16 mouse cellular contexts compared by ENCODE assay signal in the genomic region with DNA sequence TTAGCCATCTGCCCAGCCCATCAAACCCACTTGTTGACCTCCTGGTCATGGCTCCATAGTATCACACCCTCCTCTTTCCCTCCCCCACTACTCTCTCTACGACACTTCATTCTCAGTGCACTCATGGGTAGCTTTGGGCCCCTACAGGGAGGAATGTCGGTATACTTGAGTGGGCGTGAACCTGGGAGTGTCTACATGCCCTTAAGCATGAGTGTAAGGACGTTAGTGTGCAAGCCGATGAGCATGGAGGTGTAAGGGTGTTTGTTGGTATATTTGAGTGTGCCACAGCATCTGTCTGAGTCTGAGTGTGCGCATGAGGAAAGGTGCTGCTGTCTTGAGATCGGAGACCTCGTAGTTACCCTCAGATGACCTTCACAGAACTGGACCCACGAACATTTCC. TPM values are rescaled to one million over a fixed set of nuclear protein-coding genes. Genes with fewer than 3 reads are reported as not detected.
DNase-seq lines count a peak whose midpoint lies in the region; ATAC-seq and TF ChIP-seq lines count a peak whose summit lies in the region.
"Had no signal": no experiment of that assay in that cellular context is flagged by ENCODE, and none has a peak within 500 bp of the region (broad histone marks: within the 10 kb centered on the region; RNA-seq: fewer than 3 reads in every experiment).

No protein-coding gene starts in this region.

- TF ChIP-seq CTCF in liver, postnatal 0 days (IDR thresholded peaks at IDR 0.05; ENCODE audit: low read depth), result no peak

- H3K27ac ChIP-seq in kidney, embryonic 16.5 days (ENCODE audit: low read length), result no peak overlapping the region
- peak overlapping the region; percentile 82 for H3K27ac ChIP-seq in liver, postnatal 0 days (ENCODE audit: low read depth)
- H3K27ac ChIP-seq: hindbrain, embryonic 14.5 days; midbrain, embryonic 15.5 days had no signal

- no peak for DNase-seq in kidney, adult 18-20 months
- DNase-seq in R1 (ENCODE audit: low read depth, low spot score), result peak; percentile 83
- DNase-seq in liver, postnatal 0 days, result no peak
- DNase-seq in thymus, postnatal 0 days (ENCODE audit: low spot score), result no peak
- no peak for DNase-seq in layer of hippocampus, postnatal 14 days (ENCODE audit: low spot score in 2 of 2)
- DNase-seq: cerebellum, adult 11 months; kidney, adult 8-10 months; lung, postnatal 4 days had no signal

- no peaks in the 10 kb centered on the region for H3K9me3 ChIP-seq in kidney, embryonic 16.5 days (ENCODE audit: low read length)
- H3K9me3 ChIP-seq in liver, postnatal 0 days (ENCODE audit: low read length), result no peaks in the 10 kb centered on the region
- H3K9me3 ChIP-seq: midbrain, embryonic 15.5 days had no signal

- H3K27me3 ChIP-seq in kidney, embryonic 16.5 days (ENCODE audit: insufficient read depth, low read length), result no peaks in the 10 kb centered on the region
- H3K27me3 ChIP-seq in liver, postnatal 0 days (ENCODE audit: insufficient read depth, low read length), result no peaks in the 10 kb centered on the region
- H3K27me3 ChIP-seq: midbrain, embryonic 15.5 days had no signal

- TF ChIP-seq EP300 in liver, postnatal 0 days (IDR thresholded peaks at IDR 0.05; ENCODE audit: low read depth), result no peak

- peaks cover 13% of the 10 kb centered on the region; the same call in 1 of the 2 replicates for H3K4me1 ChIP-seq in kidney, embryonic 16.5 days (ENCODE audit: insufficient read depth, low read length)
- peaks cover 44% of the 10 kb centered on the region for H3K4me1 ChIP-seq in liver, postnatal 0 days (ENCODE audit: insufficient read depth)
- H3K4me1 ChIP-seq: midbrain, embryonic 15.5 days had no signal

- H3K9ac ChIP-seq in kidney, embryonic 16.5 days (replicated peaks; ENCODE audit: low read length), result no peak overlapping the region
- no peak overlapping the region for H3K9ac ChIP-seq in liver, postnatal 0 days (replicated peaks)
- H3K9ac ChIP-seq: hindbrain, embryonic 14.5 days; midbrain, embryonic 15.5 days had no signal

- peak; percentile 52 for ATAC-seq in kidney, embryonic 16.5 days (ENCODE audit: low FRiP score, low TSS enrichment)
- peak; percentile 67 for ATAC-seq in erythroid progenitor cell, adult 5-6 weeks (replicated peaks; ENCODE audit: low FRiP score, poor library complexity, severe bottlenecking)
- ATAC-seq in liver, postnatal 0 days, result peak; percentile 68
- ATAC-seq: forebrain, embryonic 14.5 days; midbrain, embryonic 15.5 days had no signal

- no peaks in the 10 kb centered on the region for H3K36me3 ChIP-seq in kidney, embryonic 16.5 days (ENCODE audit: insufficient read depth, low read length)
- H3K36me3 ChIP-seq in liver, postnatal 0 days (replicated peaks; ENCODE audit: insufficient read depth, low read length), result no peaks in the 10 kb centered on the region
- H3K36me3 ChIP-seq: midbrain, embryonic 15.5 days had no signal

- H3K4me2 ChIP-seq in kidney, embryonic 16.5 days (replicated peaks; ENCODE audit: low read depth, low read length), result no peak overlapping the region
- H3K4me2 ChIP-seq in liver, postnatal 0 days (ENCODE audit: low read depth, low read length), result peak overlapping the region; percentile 62
- H3K4me2 ChIP-seq: hindbrain, embryonic 14.5 days; midbrain, embryonic 15.5 days had no signal

- H3K4me3 ChIP-seq in kidney, embryonic 16.5 days (ENCODE audit: low read length), result no peak overlapping the region
- H3K4me3 ChIP-seq in liver, postnatal 0 days (ENCODE audit: low read depth, low read length), result no peak overlapping the region
- H3K4me3 ChIP-seq: midbrain, embryonic 15.5 days had no signal

- WGBS in kidney, embryonic 16.5 days, result 57% methylated on average over 9 of the region's 9 CpGs
- 54% methylated on average over 9 of the region's 9 CpGs for WGBS in liver, postnatal 0 days (ENCODE audit: insufficient replicate concordance)

RNA-seq across cellular contexts. Expression of a gene that starts 11.0 kb away (rescaled TPM):
- 55.3 and 56.8 TPM in 2 replicates for polyA plus RNA-seq in kidney, embryonic 16.5 days (2015; fragmentation: Nextera tagmentation; extraction: Ambion mirVana)
- not detected in 2 replicates for total RNA-seq in erythroid progenitor cell, adult 5-6 weeks (2015; ENCODE audit: low replicate concordance)
- total RNA-seq in erythroid progenitor cell, adult 5-6 weeks (2017; ENCODE audit: low replicate concordance), result 0.26 TPM in 1 of 2 replicates, not detected in the other
- polyA plus RNA-seq in liver, postnatal 0 days (2015; fragmentation: Nextera tagmentation; extraction: Ambion mirVana), result 7.3 and 10.7 TPM in 2 replicates
- 5.6 and 9.1 TPM in 2 replicates for polyA plus RNA-seq in thymus, postnatal 0 days (2015; fragmentation: Nextera tagmentation; extraction: Ambion mirVana)
- total RNA-seq in layer of hippocampus, postnatal 14 days (2021), result under 1 TPM in 1 of 2 experiments, not detected in 1; 0.18 TPM
- total RNA-seq: left cerebral cortex, postnatal 10 days had no signal
- polyA plus RNA-seq: cortical plate, adult 2 months; forebrain, embryonic 14.5 days had no signal

RNA-seq across cellular contexts. Expression of a gene that starts 37.3 kb away (rescaled TPM):
- polyA plus RNA-seq in kidney, embryonic 16.5 days (2015; fragmentation: Nextera tagmentation; extraction: Ambion mirVana), result 34.7 and 37.8 TPM in 2 replicates
- 3.4 and 4.7 TPM in 2 replicates for total RNA-seq in erythroid progenitor cell, adult 5-6 weeks (2015; ENCODE audit: low replicate concordance)
- total RNA-seq in erythroid progenitor cell, adult 5-6 weeks (2017; ENCODE audit: low replicate concordance), result 1.8 and 3.5 TPM in 2 replicates
- 4.3 and 4.7 TPM in 2 replicates for polyA plus RNA-seq in liver, postnatal 0 days (2015; fragmentation: Nextera tagmentation; extraction: Ambion mirVana)
- 12.1 and 15.8 TPM in 2 replicates for polyA plus RNA-seq in thymus, postnatal 0 days (2015; fragmentation: Nextera tagmentation; extraction: Ambion mirVana)
- 10 to 100 TPM; 90.4 to 95.1 TPM for total RNA-seq in layer of hippocampus, postnatal 14 days (2021)

RNA-seq across cellular contexts. Expression of a gene that starts 39.0 kb away (rescaled TPM):
- 1.2 and 2.4 TPM in 2 replicates for polyA plus RNA-seq in kidney, embryonic 16.5 days (2015; fragmentation: Nextera tagmentation; extraction: Ambion mirVana)
- not detected in 2 replicates for total RNA-seq in erythroid progenitor cell, adult 5-6 weeks (2015; ENCODE audit: low replicate concordance)
- total RNA-seq in erythroid progenitor cell, adult 5-6 weeks (2017; ENCODE audit: low replicate concordance), result not detected in 2 replicates
- polyA plus RNA-seq in liver, postnatal 0 days (2015; fragmentation: Nextera tagmentation; extraction: Ambion mirVana), result 2.1 and 2.3 TPM in 2 replicates
- polyA plus RNA-seq in thymus, postnatal 0 days (2015; fragmentation: Nextera tagmentation; extraction: Ambion mirVana), result 0.86 and 1.7 TPM in 2 replicates
- total RNA-seq in layer of hippocampus, postnatal 14 days (2021), result not detected
- total RNA-seq: left cerebral cortex, postnatal 10 days had no signal
- polyA plus RNA-seq: C2C12; cortical plate, adult 2 months; forebrain, embryonic 14.5 days; hindbrain, embryonic 14.5 days; midbrain, embryonic 15.5 days had no signal

RNA-seq across cellular contexts. Expression of a gene that starts 48.6 kb away (rescaled TPM):
- 76.1 and 86.1 TPM in 2 replicates for polyA plus RNA-seq in kidney, embryonic 16.5 days (2015; fragmentation: Nextera tagmentation; extraction: Ambion mirVana)
- 108 and 121 TPM in 2 replicates for total RNA-seq in erythroid progenitor cell, adult 5-6 weeks (2015; ENCODE audit: low replicate concordance)
- total RNA-seq in erythroid progenitor cell, adult 5-6 weeks (2017; ENCODE audit: low replicate concordance), result 64.3 and 82.5 TPM in 2 replicates
- polyA plus RNA-seq in liver, postnatal 0 days (2015; fragmentation: Nextera tagmentation; extraction: Ambion mirVana), result 39.4 and 43.9 TPM in 2 replicates
- 50.9 and 56.1 TPM in 2 replicates for polyA plus RNA-seq in thymus, postnatal 0 days (2015; fragmentation: Nextera tagmentation; extraction: Ambion mirVana)
- 10 to 100 TPM; 77.6 to 78.2 TPM for total RNA-seq in layer of hippocampus, postnatal 14 days (2021)
